Mouse (Mus musculus) stomach, postnatal 0 days (tissue): ENCODE measurements around the gene Zc3h6. TPM values are rescaled to one million over a fixed set of nuclear protein-coding genes. Genes with fewer than 3 reads are reported as not detected.

Experiments used
- ATAC-seq: fragments of 200-750 bp; cut with Nextera tagmentation; 2 replicates; pipeline ENCODE4 v1.8.0; 2017; ENCODE audit not compliant: low FRiP score, low TSS enrichment
- DNase-seq: peaks from one replicate; pipeline ENCODE4 v3.0.0-alpha.2; 2016; ENCODE audit warnings: low spot score
- H3K27ac ChIP-seq: fragments of 300-500 bp; sonication (generic); replicated peaks from 2 replicates; pipeline ENCODE4 v1.5.1; 2014; ENCODE audit warnings: mild to moderate bottlenecking, control low read depth
- H3K27me3 ChIP-seq: fragments of 300-500 bp; sonication (generic); 2 replicates; pipeline ENCODE4 v1.6.1; 2014; ENCODE audit warnings: low read length; ENCODE audit not compliant: control insufficient read depth, insufficient read depth
- H3K36me3 ChIP-seq: fragments of 300-500 bp; sonication (generic); 2 replicates; pipeline ENCODE4 v1.6.1; 2014; ENCODE audit warnings: low read length, mixed read lengths; ENCODE audit not compliant: control insufficient read depth, insufficient read depth
- H3K4me1 ChIP-seq: fragments of 300-500 bp; sonication (generic); replicated peaks from 2 replicates; pipeline ENCODE4 v1.6.1; 2014; ENCODE audit warnings: antibody characterized with exemption; ENCODE audit not compliant: control insufficient read depth, insufficient read depth
- H3K4me2 ChIP-seq: fragments of 300-500 bp; sonication (generic); replicated peaks from 2 replicates; pipeline ENCODE4 v1.6.1; 2014; ENCODE audit warnings: low read depth, mild to moderate bottlenecking, control low read depth, moderate library complexity
- H3K4me3 ChIP-seq: fragments of 300-500 bp; sonication (generic); 2 replicates; pipeline ENCODE4 v1.5.1; 2014; ENCODE audit warnings: low read depth, low read length, control low read depth
- H3K9ac ChIP-seq: fragments of 300-500 bp; sonication (generic); 2 replicates; pipeline ENCODE4 v1.6.1; 2014; ENCODE audit warnings: mild to moderate bottlenecking, low read length, control low read depth, mixed read lengths
- H3K9me3 ChIP-seq: fragments of 300-500 bp; sonication (generic); 2 replicates; pipeline ENCODE4 v1.6.1; 2016; ENCODE audit warnings: low read length; ENCODE audit not compliant: control insufficient read depth
- CTCF ChIP-seq: IDR thresholded peaks from 2 replicates; pipeline ENCODE4 v1.5.1; 2016; ENCODE audit warnings: antibody characterized with exemption, low read depth, mild to moderate bottlenecking, moderate library complexity
- EP300 ChIP-seq: optimal IDR thresholded peaks from 2 replicates; pipeline ENCODE3; 2016; ENCODE audit warnings: antibody characterized with exemption
- WGBS: fragments of 180-500 bp; shearing (Covaris S2); extraction: QIAGEN DNeasy Blood & Tissue Kit; methylation state at CpG from one replicate; pipeline ENCODE4 v1.1.7; 2014; 5-methylcytosine and 5-hydroxymethylcytosine counted together
- polyA plus RNA-seq: library from polyadenylated mRNA; unstranded; fragments of >200 nt; fragmentation: Nextera tagmentation; extraction: Ambion mirVana; gene quantifications from 2 replicates; pipeline ENCODE4 v1.2.1, GENCODE M21; 2015

Gene Zc3h6
- polyA plus RNA-seq, 1 experiment from 2014 or later, result 2.6 TPM

GRCm38 (mm10) chr2:129038937-129039631 is 71.9 kb downstream of the Zc3h6 start:
- Histone ChIP-seq H3K36me3 (no peaks in the 10 kb centered on the region), H3K9ac (peak overlapping the region; percentile 47), H3K4me3 (peak overlapping the region; percentile 42), H3K9me3 (no peaks in the 10 kb centered on the region), H3K27ac (no peak overlapping the region), H3K4me1 (peaks cover 6% of the 10 kb centered on the region; the same call in 1 of the 2 replicates), H3K4me2 (peak overlapping the region; percentile 80), H3K27me3 (peaks cover 2% of the 10 kb centered on the region; the same call in 1 of the 2 replicates)
- ATAC-seq (peak; percentile 57; the same call in 1 of the 2 replicates), DNase-seq (peak; percentile 37)
- 2% methylated on average over 62 of the region's 62 CpGs for WGBS
- TF ChIP-seq CTCF, result no peak
- no peak for TF ChIP-seq EP300

GRCm38 (mm10) chr2:129040567-129040966 is 73.4 kb downstream of the Zc3h6 start:
- 33% methylated on average over 6 of the region's 6 CpGs for WGBS
- Histone ChIP-seq H3K9me3 (no peaks in the 10 kb centered on the region), H3K27me3 (peaks cover 2% of the 10 kb centered on the region; the same call in 1 of the 2 replicates), H3K4me2 (no peak overlapping the region), H3K36me3 (no peaks in the 10 kb centered on the region), H3K9ac (no peak overlapping the region), H3K4me1 (peaks cover 6% of the 10 kb centered on the region; the same call in 1 of the 2 replicates), H3K4me3 (no peak overlapping the region), H3K27ac (no peak overlapping the region)
- TF ChIP-seq CTCF (peak; percentile 57), EP300 (no peak)
- DNase-seq (peak; percentile 24), ATAC-seq (no peak)

- Histone ChIP-seq H3K27me3 (no peaks in the 10 kb centered on the region), H3K36me3 (no peaks in the 10 kb centered on the region), H3K27ac (no peak overlapping the region), H3K4me1 (no peaks in the 10 kb centered on the region), H3K4me3 (no peak overlapping the region), H3K4me2 (no peak overlapping the region), H3K9me3 (no peaks in the 10 kb centered on the region), H3K9ac (no peak overlapping the region)
- TF ChIP-seq EP300 (no peak), CTCF (no peak)
- WGBS, result 29% methylated on average over 6 of the region's 6 CpGs
- ATAC-seq, result peak; percentile 57; the same call in 1 of the 2 replicates
- no peak for DNase-seq
These were observed 79.1 kb downstream of the Zc3h6 start for GRCm38 (mm10) chr2:129046172-129046845.

- TF ChIP-seq EP300, result no peak
- no peak for TF ChIP-seq CTCF
- no peak overlapping the region for H3K4me2 ChIP-seq
- WGBS, result 51% methylated on average over 4 of the region's 4 CpGs
- H3K4me3 ChIP-seq, result no peak overlapping the region
- H3K4me1 ChIP-seq, result no peaks in the 10 kb centered on the region
- no peak overlapping the region for H3K27ac ChIP-seq
- no peaks in the 10 kb centered on the region for H3K9me3 ChIP-seq
- ATAC-seq (no peak; the same call in 1 of the 2 replicates), DNase-seq (no peak)
- no peak overlapping the region for H3K9ac ChIP-seq
- H3K27me3 ChIP-seq, result no peaks in the 10 kb centered on the region
- H3K36me3 ChIP-seq, result no peaks in the 10 kb centered on the region
These were observed 79.6 kb downstream of the Zc3h6 start for GRCm38 (mm10) chr2:129046846-129047196.

- H3K4me2 ChIP-seq, result no peak within 1 kb of the TSS
- no peak for ATAC-seq
- no peak within 1 kb of the TSS for H3K9ac ChIP-seq
- no peaks in the 10 kb centered on the region for H3K36me3 ChIP-seq
- no peaks in the 10 kb centered on the region for H3K4me1 ChIP-seq
- 84% methylated on average over 8 of the region's 8 CpGs for WGBS
- H3K27me3 ChIP-seq, result no peaks in the 10 kb centered on the region
- no peak within 1 kb of the TSS for H3K4me3 ChIP-seq
- H3K27ac ChIP-seq, result no peak within 1 kb of the TSS
- no peak for TF ChIP-seq EP300
- TF ChIP-seq CTCF, result no peak
- no peaks in the 10 kb centered on the region for H3K9me3 ChIP-seq
- no peak for DNase-seq
These were observed 80.6 kb downstream of the Zc3h6 start, which contains the start of gene Vinac1 for GRCm38 (mm10) chr2:129047811-129048210. Gene Vinac1 (minus strand): TSS chr2:129048172.
